ENCODE assay signal across 24 mouse cellular contexts in the genomic region with DNA sequence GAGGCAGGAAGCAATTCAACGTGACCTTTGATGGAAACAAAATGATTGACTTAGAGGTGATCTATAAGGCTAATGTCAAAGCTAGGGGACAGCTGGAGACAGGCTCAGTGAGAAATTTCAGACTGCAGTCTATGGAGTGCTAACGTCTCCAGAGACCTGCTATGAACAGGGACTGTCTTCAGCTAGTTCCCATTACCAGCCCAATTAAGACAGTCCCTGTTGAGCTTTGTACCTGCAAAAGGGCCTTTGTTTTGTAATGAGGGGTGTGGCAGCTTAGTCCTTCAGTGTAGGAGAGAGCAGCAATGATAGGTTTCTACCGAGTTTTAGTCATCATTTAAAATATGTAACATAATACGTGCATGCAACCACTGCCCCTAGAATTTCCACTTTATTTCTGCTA.
DNase-seq lines count a peak whose midpoint lies in the region; ATAC-seq and TF ChIP-seq lines count a peak whose summit lies in the region.
"Had no signal": no experiment of that assay in that cellular context is flagged by ENCODE, and none has a peak within 500 bp of the region (broad histone marks: within the 10 kb centered on the region; RNA-seq: fewer than 3 reads in every experiment).

No protein-coding gene starts in this region.

- H3K4me1 ChIP-seq in embryonic facial prominence, embryonic 14.5 days (ENCODE audit: control insufficient read depth, insufficient read depth, low read length), result no peaks in the 10 kb centered on the region
- peaks cover 40% of the 10 kb centered on the region for H3K4me1 ChIP-seq in embryonic facial prominence, embryonic 10.5 days
- H3K4me1 ChIP-seq in kidney, postnatal 0 days (replicated peaks; ENCODE audit: insufficient read depth, low read length), result 0 out of 2 replicates have a peak, but pooled peaks cover 4% of the 10 kb centered on the region
- 0 out of 2 replicates have a peak, but pooled peaks cover 8% of the 10 kb centered on the region for H3K4me1 ChIP-seq in intestine, postnatal 0 days (replicated peaks; ENCODE audit: control insufficient read depth, insufficient read depth, low read length)

- WGBS in embryonic facial prominence, embryonic 14.5 days, result 51% methylated on average over 4 of the region's 4 CpGs
- 55% methylated on average over 4 of the region's 4 CpGs for WGBS in embryonic facial prominence, embryonic 10.5 days
- WGBS in kidney, postnatal 0 days, result 44% methylated on average over 4 of the region's 4 CpGs
- WGBS in intestine, postnatal 0 days, result 36% methylated on average over 4 of the region's 4 CpGs

- no peaks in the 10 kb centered on the region for H3K36me3 ChIP-seq in embryonic facial prominence, embryonic 14.5 days (ENCODE audit: control insufficient read depth, insufficient read depth, low read length)
- no peaks in the 10 kb centered on the region for H3K36me3 ChIP-seq in embryonic facial prominence, embryonic 10.5 days (replicated peaks)
- no peaks in the 10 kb centered on the region for H3K36me3 ChIP-seq in kidney, postnatal 0 days (ENCODE audit: insufficient read depth, low read length)
- H3K36me3 ChIP-seq in intestine, postnatal 0 days (ENCODE audit: control insufficient read depth, insufficient read depth), result no peaks in the 10 kb centered on the region
- H3K36me3 ChIP-seq: embryonic facial prominence, embryonic 12.5 days; liver, embryonic 12.5 days; midbrain, embryonic 12.5 days had no signal

- no peak overlapping the region for H3K27ac ChIP-seq in embryonic facial prominence, embryonic 14.5 days (replicated peaks; ENCODE audit: low read depth, low read length)
- H3K27ac ChIP-seq in embryonic facial prominence, embryonic 10.5 days (replicated peaks), result no peak overlapping the region
- H3K27ac ChIP-seq in kidney, postnatal 0 days, result peak overlapping the region; percentile 43; the same call in 1 of the 2 replicates
- H3K27ac ChIP-seq in intestine, postnatal 0 days (ENCODE audit: low read depth, low read length), result no peak overlapping the region
- H3K27ac ChIP-seq: embryonic facial prominence, embryonic 12.5 days; liver, embryonic 12.5 days; midbrain, embryonic 12.5 days had no signal

- no peak overlapping the region for H3K4me3 ChIP-seq in embryonic facial prominence, embryonic 14.5 days (ENCODE audit: low read depth, low read length)
- no peak overlapping the region for H3K4me3 ChIP-seq in embryonic facial prominence, embryonic 10.5 days
- no peak overlapping the region for H3K4me3 ChIP-seq in kidney, postnatal 0 days (replicated peaks; ENCODE audit: low read depth, low read length)
- no peak overlapping the region for H3K4me3 ChIP-seq in intestine, postnatal 0 days (ENCODE audit: low read depth, low read length)
- H3K4me3 ChIP-seq: embryonic facial prominence, embryonic 12.5 days; erythroblast, embryonic 14.5 days; liver, embryonic 12.5 days; midbrain, embryonic 12.5 days had no signal

- DNase-seq in embryonic facial prominence, embryonic 14.5 days (ENCODE audit: low spot score), result peak; percentile 48
- no peak for DNase-seq in embryonic facial prominence, embryonic 10.5 days (ENCODE audit: low spot score)
- no peak for DNase-seq in kidney, postnatal 0 days (ENCODE audit: low spot score)
- no peak for DNase-seq in kidney, postnatal 14 days
- peak; percentile 31 for DNase-seq in R1 (ENCODE audit: low read depth, low spot score)
- no peak for DNase-seq in cerebellum, postnatal 25 days
- no peak for DNase-seq in thymus, postnatal 36 days
- DNase-seq: adrenal gland, postnatal 36 days; cerebellum, adult 2 months; cerebellum, postnatal 14 days; gastrocnemius, postnatal 10 days; left cerebral cortex, postnatal 4 days; liver, postnatal 0 days; lung, postnatal 36 days; right cerebral cortex, adult 18-20 months; right cerebral cortex, postnatal 4 days had no signal

- H3K4me2 ChIP-seq in embryonic facial prominence, embryonic 14.5 days (ENCODE audit: low read depth, low read length), result no peak overlapping the region
- no peak overlapping the region for H3K4me2 ChIP-seq in kidney, postnatal 0 days (ENCODE audit: low read length)
- no peak overlapping the region for H3K4me2 ChIP-seq in intestine, postnatal 0 days (replicated peaks; ENCODE audit: low read depth)
- H3K4me2 ChIP-seq: embryonic facial prominence, embryonic 12.5 days; liver, embryonic 12.5 days; midbrain, embryonic 12.5 days had no signal

- peak; percentile 89 for ATAC-seq in embryonic facial prominence, embryonic 14.5 days (ENCODE audit: low read depth)
- no peak for ATAC-seq in kidney, postnatal 0 days (replicated peaks; ENCODE audit: low FRiP score, low read depth)
- ATAC-seq in intestine, postnatal 0 days, result peak; percentile 56
- ATAC-seq: hindbrain, embryonic 16.5 days; liver, embryonic 12.5 days; liver, postnatal 0 days; Patski had no signal

- H3K27me3 ChIP-seq in embryonic facial prominence, embryonic 14.5 days (replicated peaks; ENCODE audit: control insufficient read depth, insufficient read depth, low read length), result no peaks in the 10 kb centered on the region
- H3K27me3 ChIP-seq in embryonic facial prominence, embryonic 10.5 days (replicated peaks; ENCODE audit: low read depth, poor library complexity, severe bottlenecking), result no peaks in the 10 kb centered on the region
- no peaks in the 10 kb centered on the region for H3K27me3 ChIP-seq in kidney, postnatal 0 days (ENCODE audit: insufficient read depth, low read length)
- no peaks in the 10 kb centered on the region for H3K27me3 ChIP-seq in intestine, postnatal 0 days (replicated peaks; ENCODE audit: control insufficient read depth, insufficient read depth, low read length)
- H3K27me3 ChIP-seq: CH12.LX; embryonic facial prominence, embryonic 12.5 days; liver, embryonic 12.5 days; midbrain, embryonic 12.5 days; Patski had no signal

- H3K9ac ChIP-seq in embryonic facial prominence, embryonic 14.5 days (ENCODE audit: low read depth, low read length), result no peak overlapping the region
- H3K9ac ChIP-seq in kidney, postnatal 0 days (ENCODE audit: low read depth, low read length), result no peak overlapping the region
- H3K9ac ChIP-seq in intestine, postnatal 0 days (ENCODE audit: low read depth, low read length), result no peak overlapping the region
- H3K9ac ChIP-seq: embryonic facial prominence, embryonic 12.5 days; liver, embryonic 12.5 days; liver, postnatal 0 days; midbrain, embryonic 12.5 days had no signal

- no peak for TF ChIP-seq CTCF in kidney, postnatal 0 days (IDR thresholded peaks at IDR 0.05; ENCODE audit: low read depth)
- no peak for TF ChIP-seq CTCF in intestine, postnatal 0 days (IDR thresholded peaks at IDR 0.05; ENCODE audit: low read depth)

- H3K9me3 ChIP-seq in embryonic facial prominence, embryonic 14.5 days (ENCODE audit: control insufficient read depth, low read length), result no peaks in the 10 kb centered on the region
- H3K9me3 ChIP-seq in embryonic facial prominence, embryonic 10.5 days, result no peaks in the 10 kb centered on the region
- no peaks in the 10 kb centered on the region for H3K9me3 ChIP-seq in kidney, postnatal 0 days (replicated peaks; ENCODE audit: low read length)
- H3K9me3 ChIP-seq in intestine, postnatal 0 days (ENCODE audit: control insufficient read depth), result no peaks in the 10 kb centered on the region
- H3K9me3 ChIP-seq: embryonic facial prominence, embryonic 12.5 days; liver, embryonic 12.5 days; midbrain, embryonic 12.5 days had no signal

Comparison
In these comparisons a context has a peak if more than half of its experiments do, and no peak if none do; other contexts are left out.
1. DNase-seq: peak in embryonic facial prominence, embryonic 14.5 days (single experiment) and R1 (single experiment); none in embryonic facial prominence, embryonic 10.5 days (single experiment), kidney, postnatal 0 days (single experiment), kidney, postnatal 14 days (single experiment), cerebellum, postnatal 25 days (0 of 2) and thymus, postnatal 36 days (0 of 2).